8 mouse cellular contexts compared by ENCODE assay signal in the genomic region with DNA sequence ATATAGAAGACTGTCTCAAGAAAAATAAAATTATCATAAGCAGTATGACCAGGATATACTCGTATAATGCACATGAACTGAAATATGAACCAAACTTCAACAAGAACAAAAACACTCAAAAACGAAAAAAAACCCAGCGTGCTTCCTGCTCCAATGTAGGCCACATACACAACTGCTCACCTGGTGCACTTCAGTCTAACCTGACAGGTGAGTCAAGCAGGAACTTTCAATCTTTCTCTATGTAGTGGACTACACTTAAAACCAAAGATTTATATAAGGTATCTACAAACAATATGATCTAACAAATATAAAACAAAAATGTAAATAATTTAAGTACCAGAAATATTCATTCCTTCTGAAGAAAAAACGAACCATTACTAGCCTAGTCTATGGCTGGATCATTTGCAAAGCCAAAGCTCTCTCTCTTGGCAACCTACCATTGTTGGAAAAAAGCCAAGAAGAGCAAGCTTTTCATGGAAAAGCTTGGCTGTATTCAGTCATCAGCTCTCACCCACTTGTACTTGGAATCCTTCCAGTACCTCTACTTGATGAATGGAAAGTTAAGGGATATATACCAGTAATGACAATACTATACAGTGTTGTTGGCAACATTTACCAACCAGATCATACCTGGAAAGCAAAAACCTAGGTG. TPM values are rescaled to one million over a fixed set of nuclear protein-coding genes. Genes with fewer than 3 reads are reported as not detected.
DNase-seq lines count a peak whose midpoint lies in the region; ATAC-seq and TF ChIP-seq lines count a peak whose summit lies in the region.

No protein-coding gene starts in this region.

- no peaks in the 10 kb centered on the region for H3K27me3 ChIP-seq in lung, postnatal 0 days (replicated peaks; ENCODE audit: insufficient read depth, low read length)

- peak overlapping the region; percentile 60 for H3K27ac ChIP-seq in lung, postnatal 0 days (ENCODE audit: low read length)

- H3K9ac ChIP-seq in lung, postnatal 0 days (replicated peaks; ENCODE audit: low read depth), result no peak overlapping the region

- WGBS in lung, postnatal 0 days, result 40% methylated on average over 4 of the region's 4 CpGs

- no peaks in the 10 kb centered on the region for H3K9me3 ChIP-seq in lung, postnatal 0 days (ENCODE audit: low read length)

- peak; percentile 26 to 77 for DNase-seq in frontal cortex, postnatal 36 days (ENCODE audit: low spot score in 2 of 2)
- no peak for DNase-seq in frontal cortex, postnatal 10 days (ENCODE audit: low spot score in 2 of 2)
- peak; percentile 41 to 64 for DNase-seq in right cerebral cortex, adult 2 months (ENCODE audit: low spot score in 2 of 2)
- no peak for DNase-seq in right cerebral cortex, postnatal 4 days
- DNase-seq in heart, postnatal 10 days, result peak; percentile 72 to 74
- peak; percentile 83 for DNase-seq in lung, postnatal 0 days (ENCODE audit: low spot score)
- no peak for DNase-seq in spleen, postnatal 10 days (ENCODE audit: low spot score in 2 of 2)
- no peak for DNase-seq in urinary bladder, postnatal 10 days (ENCODE audit: low spot score)

- H3K4me2 ChIP-seq in lung, postnatal 0 days (replicated peaks; ENCODE audit: low read depth, low read length), result no peak overlapping the region; the same call in 1 of the 2 replicates

- H3K4me3 ChIP-seq in lung, postnatal 0 days (ENCODE audit: low read depth, low read length), result no peak overlapping the region

- H3K4me1 ChIP-seq in lung, postnatal 0 days (ENCODE audit: insufficient read depth, low read depth, low read length), result peaks cover 12% of the 10 kb centered on the region; the same call in 1 of the 2 replicates

- peak; percentile 84 for ATAC-seq in lung, postnatal 0 days

- intact Hi-C loops in heart, postnatal 10 days (cut with DNase I), result no loop called here

- TF ChIP-seq EP300 in lung, postnatal 0 days (IDR thresholded peaks at IDR 0.05), result peak; percentile 42; the same call in 1 of the 2 replicates

- TF ChIP-seq CTCF in lung, postnatal 0 days (IDR thresholded peaks at IDR 0.05), result no peak

- H3K36me3 ChIP-seq in lung, postnatal 0 days (ENCODE audit: insufficient read depth, low read length), result no peaks in the 10 kb centered on the region

RNA-seq across cellular contexts. Expression of a gene that starts 53.4 kb away (rescaled TPM):
- 10 to 100 TPM; 56.3 to 57.2 TPM for total RNA-seq in heart, postnatal 10 days (2021)
- polyA plus RNA-seq in lung, postnatal 0 days (2015; fragmentation: Nextera tagmentation; extraction: Ambion mirVana), result 24.7 and 30.6 TPM in 2 replicates

Comparison
In these comparisons a context has a peak if more than half of its experiments do, and no peak if none do; other contexts are left out.
1. DNase-seq: peak in frontal cortex, postnatal 36 days (2 of 2), right cerebral cortex, adult 2 months (2 of 2), heart, postnatal 10 days (2 of 2) and lung, postnatal 0 days (single experiment); none in frontal cortex, postnatal 10 days (0 of 2), right cerebral cortex, postnatal 4 days (single experiment), spleen, postnatal 10 days (0 of 2) and urinary bladder, postnatal 10 days (single experiment).